Mouse (Mus musculus) lung, embryonic 14.5 days (tissue): Measurements from ENCODE around the gene Car5a. TPM values are rescaled to one million over a fixed set of nuclear protein-coding genes. Genes with fewer than 3 reads are reported as not detected.

ENCODE experiments used
- ATAC-seq: fragments of 200-750 bp; cut with Nextera tagmentation; 2 replicates; pipeline ENCODE4 v1.8.0; 2017; ENCODE audit warnings: mild to moderate bottlenecking, moderate TSS enrichment, moderate library complexity; ENCODE audit not compliant: insufficient read depth
- DNase-seq: peaks from one replicate; pipeline ENCODE4 v3.0.0-alpha.2; 2015
- H3K27ac ChIP-seq: fragments of 300-500 bp; sonication (generic); 2 replicates; pipeline ENCODE4 v1.5.1; 2014; ENCODE audit warnings: low read depth, mild to moderate bottlenecking, moderate library complexity
- H3K27me3 ChIP-seq: fragments of 300-500 bp; sonication (generic); 2 replicates; pipeline ENCODE4 v1.6.1; 2014; ENCODE audit warnings: low read length, control low read depth; ENCODE audit not compliant: insufficient read depth
- H3K36me3 ChIP-seq: fragments of 300-500 bp; sonication (generic); 2 replicates; pipeline ENCODE4 v1.6.1; 2014; ENCODE audit warnings: control low read depth; ENCODE audit not compliant: insufficient read depth
- H3K4me1 ChIP-seq: fragments of 300-500 bp; sonication (generic); 2 replicates; pipeline ENCODE4 v1.6.1; 2014; ENCODE audit warnings: antibody characterized with exemption, control low read depth; ENCODE audit not compliant: insufficient read depth
- H3K4me2 ChIP-seq: fragments of 300-500 bp; sonication (generic); 2 replicates; pipeline ENCODE4 v1.6.1; 2014; ENCODE audit warnings: mild to moderate bottlenecking
- H3K4me3 ChIP-seq: fragments of 300-500 bp; sonication (generic); 2 replicates; pipeline ENCODE4 v1.5.1; 2014; ENCODE audit warnings: low read depth, low read length
- H3K9ac ChIP-seq: fragments of 300-500 bp; sonication (generic); 2 replicates; pipeline ENCODE4 v1.6.1; 2014
- H3K9me3 ChIP-seq: fragments of 300-500 bp; sonication (generic); 2 replicates; pipeline ENCODE4 v1.6.1; 2016; ENCODE audit warnings: low read depth, low read length, control low read depth
- CTCF ChIP-seq: IDR thresholded peaks from 2 replicates; pipeline ENCODE4 v1.5.1; 2016; ENCODE audit warnings: antibody characterized with exemption, low read depth
- WGBS: fragments of 180-500 bp; shearing (Covaris S2); extraction: QIAGEN DNeasy Blood & Tissue Kit; methylation state at CpG from one replicate; pipeline ENCODE4 v1.1.7; 2014; 5-methylcytosine and 5-hydroxymethylcytosine counted together
- polyA plus RNA-seq: library from polyadenylated mRNA; unstranded; fragments of >200 nt; fragmentation: Nextera tagmentation; extraction: Ambion mirVana; gene quantifications from 2 replicates; pipeline ENCODE4 v1.2.1, GENCODE M21; 2014

The Car5a gene
- polyA plus RNA-seq, 1 experiment from 2014 or later: not detected

- no peak overlapping the region for H3K27ac ChIP-seq
- no peak for ATAC-seq
- DNase-seq: no peak
- 90% methylated on average over 11 of the region's 11 CpGs for WGBS
- H3K27me3 ChIP-seq: no peaks in the 10 kb centered on the region
- H3K4me1 ChIP-seq: no peaks in the 10 kb centered on the region
- peaks cover 78% of the 10 kb centered on the region for H3K36me3 ChIP-seq
- no peak overlapping the region for H3K4me2 ChIP-seq
- TF ChIP-seq CTCF: no peak
- no peak overlapping the region for H3K9ac ChIP-seq
- H3K9me3 ChIP-seq: no peaks in the 10 kb centered on the region
- no peak overlapping the region for H3K4me3 ChIP-seq
Observed at GRCm38 (mm10) chr8:121980792-121981519, 36.3 kb upstream of the Car5a start.

GRCm38 (mm10) chr8:121978670-121979069, 34.0 kb upstream of the Car5a start:
- DNase-seq (no peak), ATAC-seq (no peak)
- no peak overlapping the region for H3K9ac ChIP-seq
- H3K4me3 ChIP-seq: no peak overlapping the region
- H3K27ac ChIP-seq: no peak overlapping the region
- H3K27me3 ChIP-seq: no peaks in the 10 kb centered on the region
- no peaks in the 10 kb centered on the region for H3K9me3 ChIP-seq
- no peak for TF ChIP-seq CTCF
- H3K4me2 ChIP-seq: no peak overlapping the region
- H3K36me3 ChIP-seq: peaks cover 85% of the 10 kb centered on the region
- H3K4me1 ChIP-seq: no peaks in the 10 kb centered on the region
- WGBS: 96% methylated on average over 13 of the region's 13 CpGs

- peak; percentile 76 for ATAC-seq
- H3K36me3 ChIP-seq: peaks cover 78% of the 10 kb centered on the region
- H3K4me2 ChIP-seq: no peak overlapping the region
- H3K27ac ChIP-seq: no peak overlapping the region
- H3K27me3 ChIP-seq: no peaks in the 10 kb centered on the region
- H3K4me3 ChIP-seq: no peak overlapping the region
- peak; percentile 85 for TF ChIP-seq CTCF
- no peak overlapping the region for H3K9ac ChIP-seq
- WGBS: 68% methylated on average over 8 of the region's 8 CpGs
- no peaks in the 10 kb centered on the region for H3K9me3 ChIP-seq
- no peaks in the 10 kb centered on the region for H3K4me1 ChIP-seq
- DNase-seq: peak; percentile 89
Observed at GRCm38 (mm10) chr8:121977819-121978590, 33.3 kb upstream of the Car5a start.

- no peak for TF ChIP-seq CTCF
- 88% methylated on average over 28 of the region's 28 CpGs for WGBS
- Histone ChIP-seq H3K27me3 (no peaks in the 10 kb centered on the region), H3K4me1 (no peaks in the 10 kb centered on the region), H3K4me3 (no peak overlapping the region), H3K9ac (no peak overlapping the region), H3K9me3 (no peaks in the 10 kb centered on the region), H3K27ac (no peak overlapping the region), H3K4me2 (no peak overlapping the region), H3K36me3 (peaks cover 45% of the 10 kb centered on the region)
- no peak for ATAC-seq
- DNase-seq: no peak
Observed at GRCm38 (mm10) chr8:121973906-121974305, 29.2 kb upstream of the Car5a start.

GRCm38 (mm10) chr8:121971488-121972058, 26.9 kb upstream of the Car5a start:
- Histone ChIP-seq H3K36me3 (peaks cover 26% of the 10 kb centered on the region), H3K4me1 (peaks cover 3% of the 10 kb centered on the region; the same call in 1 of the 2 replicates), H3K4me3 (no peak overlapping the region), H3K27me3 (no peaks in the 10 kb centered on the region), H3K4me2 (no peak overlapping the region), H3K9me3 (no peaks in the 10 kb centered on the region), H3K9ac (no peak overlapping the region), H3K27ac (no peak overlapping the region)
- DNase-seq (peak; percentile 39), ATAC-seq (no peak)
- 60% methylated on average over 17 of the region's 17 CpGs for WGBS
- TF ChIP-seq CTCF: no peak

GRCm38 (mm10) chr8:121970225-121970624, 25.5 kb upstream of the Car5a start:
- ATAC-seq: no peak

GRCm38 (mm10) chr8:121968542-121968941, 23.8 kb upstream of the Car5a start:
- no peaks in the 10 kb centered on the region for H3K27me3 ChIP-seq
- DNase-seq (no peak), ATAC-seq (no peak)
- no peak for TF ChIP-seq CTCF
- no peak overlapping the region for H3K4me2 ChIP-seq
- no peaks in the 10 kb centered on the region for H3K36me3 ChIP-seq
- H3K9me3 ChIP-seq: no peaks in the 10 kb centered on the region
- no peak overlapping the region for H3K27ac ChIP-seq
- peaks cover 4% of the 10 kb centered on the region; the same call in 1 of the 2 replicates for H3K4me1 ChIP-seq
- H3K4me3 ChIP-seq: no peak overlapping the region
- 55% methylated on average over 4 of the region's 4 CpGs for WGBS
- H3K9ac ChIP-seq: no peak overlapping the region

More at GRCm38 (mm10) chr8:121970225-121970624, 25.5 kb upstream of the Car5a start:
- Histone ChIP-seq H3K4me1 (peaks cover 4% of the 10 kb centered on the region; the same call in 1 of the 2 replicates), H3K27me3 (no peaks in the 10 kb centered on the region), H3K9ac (no peak overlapping the region), H3K9me3 (no peaks in the 10 kb centered on the region), H3K4me2 (no peak overlapping the region), H3K4me3 (no peak overlapping the region), H3K36me3 (peaks cover 12% of the 10 kb centered on the region), H3K27ac (no peak overlapping the region)
- no peak for DNase-seq
- TF ChIP-seq CTCF: no peak
- WGBS: 63% methylated on average over 8 of the region's 8 CpGs
